Mouse (Mus musculus) forebrain, postnatal 0 days (tissue): ENCODE results near the gene Zfp286. TPM values are rescaled to one million over a fixed set of nuclear protein-coding genes. Genes with fewer than 3 reads are reported as not detected.
A peak's percentile ranks its signal among the peaks of the same experiment; 100 is the strongest.

Experiments
- ATAC-seq: fragments of 200-750 bp; cut with Nextera tagmentation; 2 replicates; pipeline ENCODE4 v1.8.0; 2017; ENCODE audit warnings: mild to moderate bottlenecking, moderate library complexity
- DNase-seq: peaks from one replicate; pipeline ENCODE4 v3.0.0-alpha.2; 2015
- H3K27ac ChIP-seq: fragments of 300-500 bp; sonication (generic); 2 replicates; pipeline ENCODE4 v1.5.1; 2014; ENCODE audit warnings: low read depth, mild to moderate bottlenecking, antibody characterized with exemption, low read length, moderate library complexity, mixed read lengths
- H3K27me3 ChIP-seq: fragments of 300-500 bp; sonication (generic); 2 replicates; pipeline ENCODE4 v1.6.1; 2014; ENCODE audit warnings: mild to moderate bottlenecking, low read length, mixed read lengths; ENCODE audit not compliant: insufficient read depth
- H3K36me3 ChIP-seq: fragments of 300-500 bp; sonication (generic); 2 replicates; pipeline ENCODE4 v1.6.1; 2014; ENCODE audit warnings: mild to moderate bottlenecking, moderate library complexity; ENCODE audit not compliant: insufficient read depth
- H3K4me1 ChIP-seq: fragments of 300-500 bp; sonication (generic); 2 replicates; pipeline ENCODE4 v1.6.1; 2014; ENCODE audit warnings: antibody characterized with exemption; ENCODE audit not compliant: insufficient read depth
- H3K4me2 ChIP-seq: fragments of 300-500 bp; sonication (generic); 2 replicates; pipeline ENCODE4 v1.6.1; 2014; ENCODE audit warnings: low read depth, mild to moderate bottlenecking, moderate library complexity
- H3K4me3 ChIP-seq: fragments of 300-500 bp; sonication (generic); 2 replicates; pipeline ENCODE4 v1.5.1; 2014; ENCODE audit warnings: low read depth, low read length, mixed read lengths
- H3K9ac ChIP-seq: fragments of 300-500 bp; sonication (generic); 2 replicates; pipeline ENCODE4 v1.6.1; 2014; ENCODE audit warnings: mild to moderate bottlenecking
- H3K9me3 ChIP-seq: fragments of 300-500 bp; sonication (generic); 2 replicates; pipeline ENCODE4 v1.6.1; 2016; ENCODE audit warnings: low read length
- CTCF ChIP-seq: sonication (generic); IDR thresholded peaks from 2 replicates; pipeline ENCODE4 v1.5.1; 2016; ENCODE audit warnings: antibody characterized with exemption, control low read depth, low read depth
- WGBS: fragments of 180-500 bp; shearing (Covaris S2); extraction: QIAGEN DNeasy Blood & Tissue Kit; methylation state at CpG from one replicate; pipeline ENCODE4 v1.1.7; 2014; 5-methylcytosine and 5-hydroxymethylcytosine counted together
- polyA plus RNA-seq: library from polyadenylated mRNA; unstranded; fragments of >200 nt; fragmentation: Nextera tagmentation; extraction: Ambion mirVana; gene quantifications from 2 replicates; pipeline ENCODE4 v1.2.1, GENCODE M21; 2015
- total RNA-seq: library from RNA; depleted of rRNA; stranded (reverse); fragments of >200 nt; gene quantifications from 2 replicates; pipeline ENCODE4 v1.2.3, GENCODE M21; 2014

Gene Zfp286
- total and polyA plus RNA-seq, 2 experiments from 2014 or later = 19.1 to 24.6 TPM

- ATAC-seq = no peak
- H3K9ac ChIP-seq = no peak overlapping the region
- 64% methylated on average over 6 of the region's 6 CpGs for WGBS
- no peaks in the 10 kb centered on the region for H3K36me3 ChIP-seq
- H3K4me2 ChIP-seq = no peak overlapping the region
- no peaks in the 10 kb centered on the region for H3K9me3 ChIP-seq
- H3K4me3 ChIP-seq = no peak overlapping the region
- H3K27me3 ChIP-seq = no peaks in the 10 kb centered on the region
- H3K27ac ChIP-seq = no peak overlapping the region
- TF ChIP-seq CTCF = no peak
- no peak for DNase-seq
- H3K4me1 ChIP-seq = peaks cover 9% of the 10 kb centered on the region; the same call in 1 of the 2 replicates
These were observed 27.3 kb upstream of the Zfp286 start for GRCm38 (mm10) chr11:62816591-62816990.

- Histone ChIP-seq H3K4me3 (no peak overlapping the region), H3K9ac (no peak overlapping the region)
- no peak for DNase-seq
These were observed 26.2 kb upstream of the Zfp286 start for GRCm38 (mm10) chr11:62815438-62815837.

GRCm38 (mm10) chr11:62814625-62815024 is 25.4 kb upstream of the Zfp286 start:
- TF ChIP-seq CTCF = no peak
- Histone ChIP-seq H3K9me3 (no peaks in the 10 kb centered on the region), H3K4me1 (no peaks in the 10 kb centered on the region), H3K4me2 (no peak overlapping the region), H3K27me3 (no peaks in the 10 kb centered on the region), H3K36me3 (no peaks in the 10 kb centered on the region), H3K4me3 (no peak overlapping the region), H3K27ac (no peak overlapping the region), H3K9ac (no peak overlapping the region)
- 51% methylated on average over 4 of the region's 4 CpGs for WGBS
- ATAC-seq = no peak
- DNase-seq = no peak

More at GRCm38 (mm10) chr11:62815438-62815837, 26.2 kb upstream of the Zfp286 start:
- no peak for TF ChIP-seq CTCF
- Histone ChIP-seq H3K9me3 (no peaks in the 10 kb centered on the region), H3K36me3 (no peaks in the 10 kb centered on the region), H3K4me2 (no peak overlapping the region), H3K27ac (no peak overlapping the region), H3K4me1 (peaks cover 4% of the 10 kb centered on the region; the same call in 1 of the 2 replicates), H3K27me3 (no peaks in the 10 kb centered on the region)
- ATAC-seq = no peak
- 93% methylated on average over 1 of the region's 1 CpGs for WGBS

GRCm38 (mm10) chr11:62813970-62814624 is 24.8 kb upstream of the Zfp286 start:
- no peaks in the 10 kb centered on the region for H3K4me1 ChIP-seq
- H3K27ac ChIP-seq = no peak overlapping the region
- DNase-seq (no peak), ATAC-seq (no peak)
- no peak overlapping the region for H3K4me3 ChIP-seq
- 79% methylated on average over 6 of the region's 6 CpGs for WGBS
- no peak overlapping the region for H3K9ac ChIP-seq
- no peak for TF ChIP-seq CTCF
- H3K27me3 ChIP-seq = no peaks in the 10 kb centered on the region
- no peaks in the 10 kb centered on the region for H3K36me3 ChIP-seq
- no peak overlapping the region for H3K4me2 ChIP-seq
- no peaks in the 10 kb centered on the region for H3K9me3 ChIP-seq

GRCm38 (mm10) chr11:62813497-62813896 is 24.2 kb upstream of the Zfp286 start:
- Histone ChIP-seq H3K4me2 (no peak overlapping the region), H3K36me3 (no peaks in the 10 kb centered on the region), H3K27ac (no peak overlapping the region), H3K4me1 (no peaks in the 10 kb centered on the region), H3K9ac (no peak overlapping the region), H3K4me3 (no peak overlapping the region), H3K9me3 (no peaks in the 10 kb centered on the region), H3K27me3 (no peaks in the 10 kb centered on the region)
- TF ChIP-seq CTCF = no peak
- no peak for DNase-seq
- WGBS = 53% methylated on average over 1 of the region's 1 CpGs
- ATAC-seq = no peak

GRCm38 (mm10) chr11:62812268-62812667 is 23.0 kb upstream of the Zfp286 start:
- no peak for TF ChIP-seq CTCF
- 86% methylated on average over 6 of the region's 6 CpGs for WGBS
- Histone ChIP-seq H3K36me3 (no peaks in the 10 kb centered on the region), H3K9me3 (no peaks in the 10 kb centered on the region), H3K4me3 (no peak overlapping the region), H3K4me1 (no peaks in the 10 kb centered on the region), H3K27me3 (no peaks in the 10 kb centered on the region), H3K27ac (no peak overlapping the region), H3K9ac (no peak overlapping the region), H3K4me2 (no peak overlapping the region)
- DNase-seq = no peak
- no peak for ATAC-seq

- no peaks in the 10 kb centered on the region for H3K27me3 ChIP-seq
- DNase-seq (no peak), ATAC-seq (no peak)
- H3K4me1 ChIP-seq = no peaks in the 10 kb centered on the region
- 75% methylated on average over 4 of the region's 4 CpGs for WGBS
- H3K4me3 ChIP-seq = no peak overlapping the region
- no peaks in the 10 kb centered on the region for H3K9me3 ChIP-seq
- H3K36me3 ChIP-seq = no peaks in the 10 kb centered on the region
- no peak overlapping the region for H3K27ac ChIP-seq
- TF ChIP-seq CTCF = peak; percentile 50
- H3K9ac ChIP-seq = no peak overlapping the region
- no peak overlapping the region for H3K4me2 ChIP-seq
These were observed 19.9 kb upstream of the Zfp286 start for GRCm38 (mm10) chr11:62809201-62809600.
